Mouse (Mus musculus) adrenal gland, postnatal 10 days (tissue): Measurements from ENCODE around the gene Rex1bd. TPM values are rescaled to one million over a fixed set of nuclear protein-coding genes. Genes with fewer than 3 reads are reported as not detected.

ENCODE experiments used
- DNase-seq: peaks from one replicate; pipeline ENCODE4 v3.0.0; 2021; ENCODE audit warnings: mixed read lengths
- long read RNA-seq, 2 experiments: library from polyadenylated mRNA; stranded (forward); transcript quantifications; one replicate each; pipeline ENCODE4 v2.0.0; 2021
- total RNA-seq, 2 experiments: library from RNA; stranded (reverse); gene quantifications; 2 replicates each; pipeline ENCODE4 v1.2.3; 2021

Rex1bd gene
- 100 to 1,000 TPM; 121 to 130 TPM for total RNA-seq
- long read RNA-seq, experiment 1, transcript Rex1bd-204 (4 exons, 632 nt), result minor isoform, 5 of 179 reads
- long read RNA-seq, experiment 1, transcript Rex1bd-207 (3 exons, 542 nt), result minor isoform, 63 of 179 reads
- long read RNA-seq, experiment 1, transcript Rex1bd-201 (5 exons, 671 nt), result major isoform, 88 of 179 reads
- long read RNA-seq, experiment 1, partial matches to known transcripts, result 13 of 179 reads
- long read RNA-seq, experiment 1, other reads (novel, unspliced or antisense), result 4 of 179 reads
- long read RNA-seq, experiment 2, transcript Rex1bd-201 (5 exons, 671 nt), result major isoform, 58 of 125 reads
- long read RNA-seq, experiment 2, transcript Rex1bd-207 (3 exons, 542 nt), result major isoform, 58 of 125 reads
- long read RNA-seq, experiment 2, partial matches to known transcripts, result 4 of 125 reads
- long read RNA-seq, experiment 2, other reads (novel, unspliced or antisense), result 1 of 125 reads

DNA sequence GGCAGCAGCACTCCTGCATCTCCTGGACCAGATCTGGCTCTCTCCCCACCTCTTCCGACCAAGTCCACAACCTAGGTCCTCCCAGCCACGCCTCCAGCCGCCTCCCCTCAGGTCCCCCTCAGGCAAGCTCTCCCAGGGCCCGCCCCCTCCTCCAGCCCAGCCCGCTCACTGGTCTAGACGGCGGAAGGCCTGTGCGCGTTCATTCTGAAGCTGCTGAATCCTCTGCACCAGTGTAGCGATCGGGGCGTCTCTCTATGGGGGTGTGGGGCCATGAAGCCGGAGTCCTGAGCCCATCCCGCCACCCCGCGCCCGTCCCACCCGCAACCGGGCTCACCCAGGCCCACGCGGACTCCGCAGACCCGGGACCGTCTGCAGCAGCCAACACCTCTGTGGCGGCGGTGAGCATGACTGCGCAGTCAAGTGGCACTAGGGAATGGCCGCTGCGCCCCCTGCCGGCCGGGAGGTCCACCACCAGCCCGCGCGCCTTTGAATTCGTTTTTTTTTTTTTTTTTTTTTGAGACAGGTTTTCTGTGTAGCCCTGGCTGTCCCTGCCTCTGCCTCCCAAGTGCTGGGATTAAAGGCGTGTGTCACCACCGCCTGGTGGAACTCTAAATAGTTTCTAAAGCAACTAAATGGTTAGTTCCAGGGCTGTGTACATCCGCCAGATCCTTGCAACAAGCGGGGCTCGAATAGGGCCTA lies at the start of gene Rex1bd:
Gene Rex1bd (minus strand): TSS at position 425 of the 699 bp plus-strand sequence.
- peak; percentile 95 for DNase-seq

DNA sequence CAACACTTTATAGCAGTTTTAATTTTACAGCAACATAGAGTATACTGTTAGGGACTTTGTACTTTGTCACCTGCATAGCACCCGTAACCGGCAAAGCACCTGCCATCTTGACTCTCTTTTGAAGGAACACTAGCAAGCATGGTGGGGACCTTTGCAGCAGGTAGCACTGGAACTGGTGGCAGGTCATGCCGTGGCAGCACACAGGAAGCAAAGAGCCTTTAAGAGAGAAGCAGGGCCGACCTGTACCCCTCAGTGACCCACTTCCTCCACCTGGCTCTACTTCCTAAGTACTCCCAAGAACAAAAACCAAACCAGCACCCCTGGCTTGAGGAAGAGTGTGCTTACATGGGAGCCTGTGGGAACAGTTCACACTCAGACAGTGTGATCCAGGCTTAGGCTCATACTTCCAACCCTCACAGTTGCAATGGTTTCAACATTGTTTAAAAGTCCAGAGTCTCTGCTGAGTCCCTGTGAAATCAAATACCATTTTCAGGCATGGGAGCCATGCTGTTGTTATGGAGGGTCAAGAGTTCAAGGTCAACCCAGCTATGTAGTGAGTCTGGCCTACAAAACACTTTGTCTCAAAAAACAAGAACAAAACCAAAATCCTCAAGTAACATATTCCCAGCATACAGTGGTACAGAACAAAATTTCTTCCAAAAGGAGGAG lies 48.7 kb upstream of the Rex1bd start:
- no peak for DNase-seq

DNA sequence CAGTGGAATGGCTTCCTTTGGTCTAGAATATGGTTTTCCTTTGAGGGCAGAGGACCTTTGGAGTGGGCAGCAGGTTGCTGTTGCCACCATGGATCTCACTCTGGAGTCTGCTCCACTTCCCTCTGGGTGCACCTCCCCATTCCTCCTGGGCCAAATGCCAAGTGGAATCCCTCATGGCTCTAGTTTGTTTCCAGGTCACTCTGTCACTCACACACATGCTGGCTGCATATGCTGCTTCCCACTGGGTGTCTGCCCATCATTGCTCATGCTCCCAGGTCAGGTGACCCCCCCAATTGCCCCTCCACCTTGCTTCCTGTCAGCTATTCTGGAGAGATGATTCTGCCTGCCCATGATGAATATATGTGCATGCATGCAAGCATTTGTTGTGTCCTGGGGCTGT lies 47.2 kb upstream of the Rex1bd start:
- DNase-seq, result peak; percentile 86

DNA sequence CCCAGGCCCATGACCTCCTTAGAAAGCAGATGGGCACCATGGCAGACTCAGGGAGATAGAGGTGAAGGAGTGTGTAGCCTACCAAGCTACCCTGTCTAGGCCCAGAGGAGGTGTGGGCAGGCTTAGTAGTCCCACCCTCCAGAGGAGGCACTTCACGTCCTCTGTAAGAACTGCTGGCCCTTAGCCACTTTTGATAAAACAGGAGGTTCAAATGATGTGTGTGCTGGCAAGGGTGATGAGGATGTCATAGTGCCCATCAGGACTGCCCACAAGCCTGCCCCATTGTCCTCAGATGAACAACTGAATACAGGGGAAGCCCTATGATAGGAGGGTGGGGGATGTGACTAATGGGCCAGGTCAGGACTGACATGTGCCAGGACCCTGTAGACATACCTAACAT lies 46.3 kb upstream of the Rex1bd start:
- no peak for DNase-seq

DNA sequence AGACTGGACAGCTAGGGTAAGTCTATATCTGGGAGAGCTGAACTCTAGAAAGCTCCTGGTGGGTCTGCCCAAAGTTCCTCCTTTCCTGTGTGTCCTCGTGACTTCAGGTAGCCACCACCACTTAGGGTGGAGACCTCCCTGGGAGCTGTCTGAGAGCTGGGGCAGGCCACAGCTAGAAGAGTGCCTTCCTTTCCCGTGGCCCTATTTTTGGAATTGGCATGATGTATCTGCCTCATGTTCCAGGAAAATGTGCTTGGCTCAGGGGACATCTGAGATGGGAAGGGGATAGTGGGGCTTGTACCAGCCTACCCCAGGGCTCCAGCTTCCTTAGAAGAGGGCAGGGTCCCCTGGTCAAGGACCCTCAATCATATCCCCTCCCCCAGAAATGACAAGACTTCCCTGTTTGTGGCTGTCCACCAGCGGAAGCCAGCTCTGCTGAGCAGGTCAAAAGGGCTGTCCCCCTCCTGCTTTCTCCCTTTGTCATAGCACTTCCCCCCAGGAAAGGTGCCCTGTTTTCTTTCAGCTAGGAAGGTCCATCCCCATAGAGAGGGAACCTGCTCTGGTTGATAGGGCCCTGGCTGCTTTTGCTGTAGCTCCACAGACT lies 45.1 kb upstream of the Rex1bd start:
- DNase-seq, result no peak

DNA sequence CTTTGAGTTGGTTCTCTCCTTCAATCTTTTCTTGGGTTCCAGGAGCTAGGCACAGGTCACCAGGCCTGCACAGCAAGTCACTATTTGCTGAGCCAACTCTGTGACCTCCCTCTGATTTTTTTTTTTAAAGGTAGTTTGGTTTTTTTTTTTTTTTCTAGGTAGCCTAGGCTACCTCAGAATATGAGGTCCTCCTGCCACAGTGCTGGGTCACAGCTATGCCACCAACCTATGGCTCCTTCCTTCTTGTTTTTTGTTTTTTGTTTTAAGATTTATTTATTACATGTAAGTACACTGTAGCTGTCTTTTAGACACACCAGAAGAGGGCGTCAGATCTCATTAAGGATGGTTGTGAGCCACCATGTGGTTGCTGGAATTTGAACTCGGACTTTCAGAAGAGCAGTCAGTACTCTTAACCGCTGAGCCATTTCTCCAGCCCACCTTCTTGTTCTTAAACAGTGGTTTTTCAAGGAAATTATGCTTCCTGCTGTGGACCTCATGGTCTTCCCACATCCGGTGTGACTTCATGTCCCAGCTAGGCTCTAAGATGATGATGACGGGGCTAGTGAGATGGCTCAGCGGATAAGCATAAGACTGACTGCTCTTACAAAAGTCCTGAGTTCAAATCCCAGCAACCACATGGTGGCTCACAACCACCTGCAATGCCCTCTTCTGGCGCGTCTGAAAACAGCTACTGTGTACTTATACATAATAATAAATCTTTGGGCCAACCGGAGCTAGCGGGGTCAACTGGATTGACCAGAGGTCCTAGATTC lies 43.0 kb upstream of the Rex1bd start:
- no peak for DNase-seq

DNA sequence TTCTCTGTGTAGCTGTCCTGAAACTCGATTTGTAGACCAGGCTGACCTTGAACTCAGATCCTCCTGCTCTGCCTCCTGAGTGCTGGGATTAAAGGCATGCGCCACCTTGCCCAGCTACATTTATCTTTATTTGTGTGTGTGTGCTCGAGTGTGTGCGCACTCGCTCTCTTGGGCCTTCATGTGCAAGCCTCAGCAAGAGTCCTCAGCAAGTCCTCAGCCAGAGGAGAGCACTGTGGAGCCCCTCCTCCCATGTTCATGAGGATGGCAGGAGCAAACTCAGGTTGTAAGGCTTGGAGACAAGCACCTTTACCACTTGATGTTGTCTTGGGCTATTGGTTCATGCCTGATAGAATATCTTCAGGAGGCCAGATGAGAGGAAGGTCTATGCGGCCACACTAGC lies 41.2 kb upstream of the Rex1bd start:
- no peak for DNase-seq

DNA sequence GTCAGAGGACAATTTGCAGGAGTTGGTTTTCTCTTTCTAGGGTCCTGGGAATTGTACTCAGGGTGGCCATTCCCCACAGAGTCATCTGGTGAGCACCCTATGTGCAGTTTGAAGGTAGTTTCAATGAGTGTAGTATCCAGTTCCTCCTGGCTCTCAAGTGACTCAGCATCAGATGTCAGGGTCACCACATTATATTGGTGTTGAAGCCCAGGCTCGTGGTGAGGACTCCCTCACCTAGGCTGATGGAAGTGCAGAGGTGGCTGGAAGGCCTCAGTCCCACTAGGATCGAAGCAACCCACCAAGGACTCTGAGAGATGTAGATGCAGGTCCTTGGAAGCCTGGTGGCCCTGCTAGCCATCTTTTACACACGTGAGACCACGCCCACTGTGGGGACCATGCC lies 39.9 kb upstream of the Rex1bd start:
- no peak for DNase-seq

DNA sequence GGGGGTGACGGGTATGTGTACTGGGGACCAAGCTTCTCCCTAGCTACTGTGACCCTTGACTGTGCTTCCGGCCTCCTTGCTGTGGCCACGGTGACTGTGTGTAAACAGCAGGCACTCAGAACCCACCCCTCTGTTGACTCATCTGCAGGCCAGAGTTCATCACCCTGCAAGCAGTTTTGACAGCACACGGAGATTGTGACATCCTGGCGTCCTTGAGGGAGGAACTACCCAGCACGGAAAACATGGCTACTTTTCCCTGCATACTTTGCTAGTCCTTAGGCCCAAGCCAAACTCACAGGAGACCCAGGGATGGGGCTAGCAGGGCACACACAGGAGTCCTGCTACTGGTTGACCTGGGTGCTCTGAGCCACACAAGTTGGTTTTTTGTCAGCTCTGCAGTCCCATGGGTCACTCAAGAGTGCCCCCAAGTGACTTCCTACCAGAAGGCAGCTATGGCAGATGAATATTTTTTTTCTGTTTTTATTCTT lies 37.7 kb upstream of the Rex1bd start:
- DNase-seq, result peak; percentile 82

DNA sequence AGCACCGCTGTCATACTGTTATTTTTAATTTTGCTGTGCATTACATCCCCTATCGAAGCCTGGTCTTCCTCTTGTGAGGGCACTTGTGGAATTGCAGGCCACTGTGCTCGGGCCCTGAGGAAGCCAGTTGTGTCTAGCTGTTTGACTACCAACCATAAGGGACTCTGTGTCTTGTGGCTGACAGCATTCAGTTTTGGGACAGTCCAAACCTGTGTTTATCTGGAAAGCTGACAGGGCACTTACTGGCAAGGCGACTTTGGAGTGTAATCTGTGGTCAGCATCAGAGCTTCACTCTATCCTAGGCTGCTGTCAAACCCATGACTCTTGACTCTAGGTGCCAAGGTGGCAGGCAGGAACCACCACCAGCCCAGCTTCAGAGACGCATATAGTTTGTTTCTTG lies 34.5 kb upstream of the Rex1bd start:
- no peak for DNase-seq

DNA sequence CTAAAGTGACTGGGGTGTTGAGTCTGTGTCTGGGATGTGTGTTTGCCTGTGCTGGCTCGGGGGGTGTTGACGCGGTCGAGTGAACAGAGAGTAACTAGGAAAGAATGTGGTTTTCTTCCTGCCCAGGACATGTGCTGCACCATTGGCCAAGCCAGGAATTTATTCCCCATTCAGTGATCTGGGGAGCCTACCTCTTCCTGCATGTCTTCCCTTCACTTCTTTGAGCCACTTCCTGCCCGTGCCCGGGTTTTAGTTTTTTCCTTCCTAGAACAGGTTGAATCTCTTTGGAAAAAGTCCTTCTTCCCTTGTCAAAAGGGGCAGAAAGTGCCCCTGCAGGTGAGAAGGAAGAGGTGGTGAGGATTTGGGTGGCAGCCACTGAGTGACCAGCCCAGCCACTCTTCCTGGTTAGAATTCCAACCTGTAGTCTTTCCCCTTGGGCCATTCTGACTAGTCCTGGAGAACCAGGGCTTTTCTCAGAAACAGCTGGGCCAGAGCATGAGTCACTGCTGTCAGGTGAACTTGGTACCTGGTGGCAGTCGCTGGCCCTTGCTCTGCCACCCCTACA lies 34.0 kb upstream of the Rex1bd start:
- DNase-seq, result no peak

DNA sequence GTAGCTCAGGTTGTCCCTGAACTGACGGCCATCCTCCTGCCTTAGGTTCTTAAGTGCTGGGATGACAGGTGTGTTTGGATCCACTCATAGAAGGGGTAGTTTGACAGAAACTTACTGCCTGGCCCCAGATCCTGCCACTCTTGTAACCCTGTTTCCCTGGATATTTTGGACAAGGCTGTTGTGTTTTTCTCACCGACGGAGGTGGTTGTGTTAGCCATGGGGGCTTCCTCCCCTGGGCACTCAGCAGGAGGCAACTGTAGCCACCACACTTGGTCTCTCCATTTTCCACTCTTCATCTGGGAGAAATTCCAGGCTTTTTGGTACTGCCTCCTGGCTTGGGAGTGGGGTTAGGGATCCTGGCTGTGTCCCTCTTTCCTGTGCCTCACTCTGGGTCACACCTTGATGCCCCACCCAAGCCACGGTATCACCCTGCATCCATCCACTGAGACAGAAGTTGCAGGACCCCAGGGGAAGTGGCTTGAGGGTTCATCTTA lies 33.5 kb upstream of the Rex1bd start:
- DNase-seq, result no peak

DNA sequence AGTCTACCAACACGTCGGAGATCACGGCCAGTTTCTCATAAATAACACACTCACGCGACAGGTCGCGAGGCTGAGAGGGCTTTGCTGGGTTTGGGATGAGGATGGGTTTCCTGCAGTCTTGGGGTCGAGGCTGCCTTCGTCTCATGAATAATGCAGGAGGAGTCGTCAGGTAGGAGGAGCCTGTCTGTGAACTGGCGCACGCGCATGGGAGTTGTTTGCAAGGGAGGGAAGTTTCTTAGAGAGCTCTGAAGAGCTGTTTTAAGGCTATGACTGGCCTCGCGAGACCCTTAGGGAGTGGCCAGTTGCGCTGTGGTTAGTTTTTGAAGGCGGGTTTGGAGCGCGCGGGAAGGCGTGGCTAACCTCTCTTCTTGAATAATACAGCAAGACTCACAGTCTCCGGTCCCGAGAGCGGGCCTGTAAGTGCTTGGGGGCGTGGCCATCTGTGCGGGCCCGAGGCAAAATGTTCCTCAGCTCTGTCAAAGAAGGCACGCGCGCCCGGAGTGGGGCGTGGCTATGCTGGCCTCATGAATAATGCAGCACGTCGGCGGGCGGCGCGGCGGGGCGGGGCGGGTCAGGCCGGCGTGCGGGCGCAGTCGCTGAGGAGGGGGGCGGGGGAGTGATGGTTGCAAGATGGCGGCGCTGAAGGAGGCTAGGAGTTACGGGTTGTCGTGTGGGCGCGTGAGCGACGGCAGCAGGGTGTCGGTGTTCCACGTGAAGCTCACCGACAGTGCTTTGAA lies 32.7 kb upstream of the Rex1bd start, which contains the start of gene Ell:
Gene Ell (plus strand): TSS at position 381 of the 737 bp plus-strand sequence.
- peak; percentile 100 for DNase-seq

DNA sequence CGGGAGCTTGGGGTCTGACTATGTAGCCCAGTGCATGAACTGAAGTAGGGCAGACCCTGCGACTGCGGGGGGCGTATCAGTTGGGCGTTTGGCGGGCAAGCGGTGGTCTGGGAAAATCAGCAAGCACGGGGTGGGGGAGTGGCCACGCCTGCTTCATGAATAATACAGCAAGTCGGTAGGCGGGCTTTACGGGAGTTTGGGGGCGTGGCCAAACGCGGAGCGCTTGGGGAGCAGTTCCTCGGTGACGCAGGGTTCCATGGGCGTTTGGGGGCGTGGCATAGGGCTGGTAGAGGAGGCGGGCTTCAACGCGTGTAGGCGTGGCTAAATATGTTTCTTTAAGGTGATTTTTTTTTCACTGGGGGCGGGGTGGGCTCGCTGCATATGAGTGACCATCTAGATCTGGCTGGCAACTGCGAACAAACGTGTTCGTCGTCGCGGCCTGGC lies 32.1 kb upstream of the Rex1bd start:
- DNase-seq, result peak; percentile 100

DNA sequence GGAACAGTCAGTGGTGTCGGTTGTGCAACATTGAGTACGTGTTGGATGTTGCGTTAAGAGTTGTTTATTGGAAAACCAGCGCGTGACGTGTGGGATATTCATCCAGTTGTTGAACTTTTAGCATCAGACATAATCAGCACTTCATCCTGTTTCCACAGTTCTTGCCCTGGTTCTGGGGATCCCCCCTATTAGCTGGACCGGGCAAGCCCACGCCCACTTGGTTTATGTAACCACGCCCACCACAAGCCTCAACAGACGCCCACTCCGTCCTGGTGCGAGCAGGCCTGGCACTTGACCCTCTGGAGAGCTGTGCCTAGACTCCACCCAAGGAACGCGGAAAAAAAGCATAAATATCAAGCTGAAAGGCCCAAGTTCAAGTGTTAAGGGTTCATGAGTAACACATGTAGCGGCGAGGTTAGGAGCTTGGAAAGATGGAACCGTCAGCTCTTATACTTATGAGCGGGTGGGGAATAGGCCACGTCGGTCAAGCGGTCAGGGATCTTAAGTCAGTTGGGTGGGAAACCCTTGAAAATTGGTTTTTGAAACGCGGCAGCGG lies 31.6 kb upstream of the Rex1bd start:
- DNase-seq, result peak; percentile 77

DNA sequence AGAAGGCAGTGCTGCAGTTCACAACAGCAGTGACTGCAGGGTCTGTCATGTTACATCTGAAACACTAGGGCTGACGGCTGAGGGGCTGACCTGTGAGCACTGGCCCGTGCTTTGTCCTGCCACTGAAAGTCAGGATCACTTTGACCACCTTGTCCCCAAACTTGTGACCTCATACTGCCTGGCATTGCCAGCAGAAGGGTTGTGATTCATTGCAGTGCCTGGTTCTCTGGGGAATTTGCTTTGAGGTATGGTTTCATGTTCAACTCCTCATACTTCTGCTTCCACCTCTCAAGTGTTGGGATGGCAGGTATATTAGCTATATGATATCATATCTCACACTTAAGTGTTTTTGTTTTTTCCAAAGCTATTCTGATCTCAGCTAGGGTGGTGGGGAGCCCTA lies 29.1 kb upstream of the Rex1bd start:
- DNase-seq, result no peak

DNA sequence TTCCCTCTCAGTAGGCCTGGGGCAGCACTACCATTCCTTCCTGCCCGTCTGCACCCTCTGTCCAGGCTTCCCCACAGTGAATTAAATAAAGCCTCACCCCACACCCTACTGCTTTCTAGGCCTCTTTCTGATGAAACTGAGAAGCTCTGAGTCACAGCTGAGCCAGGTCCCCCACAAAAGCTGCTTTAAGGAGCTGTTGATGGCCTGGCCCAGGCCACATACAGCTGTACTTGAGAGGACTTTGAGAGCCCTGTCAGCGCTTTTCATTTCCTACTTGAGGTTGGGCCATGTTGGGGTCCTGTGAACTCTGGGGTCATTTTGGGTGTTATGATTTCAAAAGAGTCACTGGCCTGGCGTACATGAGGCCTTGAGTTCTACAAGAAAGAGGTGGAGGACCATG lies 28.7 kb upstream of the Rex1bd start:
- no peak for DNase-seq

DNA sequence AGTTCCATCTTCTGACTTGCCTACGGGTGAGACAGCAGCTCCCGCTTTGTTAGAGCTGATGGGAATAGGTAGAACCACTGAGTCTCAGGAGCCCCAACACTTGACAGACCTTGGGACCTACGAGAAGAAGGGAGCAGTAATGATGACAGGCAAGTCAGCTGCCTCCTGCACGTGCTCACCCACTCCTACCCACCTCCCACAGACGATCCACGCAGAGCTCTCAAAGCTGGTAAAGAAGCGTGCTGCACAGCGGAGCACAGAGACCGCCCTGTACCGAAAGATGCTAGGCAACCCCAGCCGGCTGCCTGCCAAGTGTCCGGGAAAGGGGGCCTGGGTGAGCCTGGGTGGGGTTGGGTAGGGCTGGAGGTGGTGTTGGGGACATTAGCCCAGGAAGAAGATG lies 27.7 kb upstream of the Rex1bd start:
- no peak for DNase-seq

DNA sequence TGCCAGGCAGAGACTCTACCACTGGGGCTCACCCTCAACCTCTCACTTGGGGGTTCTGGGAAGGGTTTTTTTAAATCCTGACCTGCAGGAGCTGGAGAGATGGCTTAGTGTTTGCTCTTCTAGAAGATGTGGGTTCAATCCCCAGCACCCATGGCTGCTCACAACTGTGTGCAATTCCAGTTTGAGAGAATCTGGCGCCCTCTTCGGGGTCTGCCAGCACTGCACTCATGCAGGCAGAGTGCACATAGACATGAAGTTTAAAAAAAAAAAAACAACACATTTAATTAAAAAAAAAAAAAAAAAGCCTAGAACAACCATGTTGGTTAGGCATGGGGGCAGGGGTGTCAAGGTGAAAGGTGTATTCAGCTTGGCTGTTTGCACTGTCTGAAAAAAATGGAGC lies 23.8 kb upstream of the Rex1bd start:
- no peak for DNase-seq

DNA sequence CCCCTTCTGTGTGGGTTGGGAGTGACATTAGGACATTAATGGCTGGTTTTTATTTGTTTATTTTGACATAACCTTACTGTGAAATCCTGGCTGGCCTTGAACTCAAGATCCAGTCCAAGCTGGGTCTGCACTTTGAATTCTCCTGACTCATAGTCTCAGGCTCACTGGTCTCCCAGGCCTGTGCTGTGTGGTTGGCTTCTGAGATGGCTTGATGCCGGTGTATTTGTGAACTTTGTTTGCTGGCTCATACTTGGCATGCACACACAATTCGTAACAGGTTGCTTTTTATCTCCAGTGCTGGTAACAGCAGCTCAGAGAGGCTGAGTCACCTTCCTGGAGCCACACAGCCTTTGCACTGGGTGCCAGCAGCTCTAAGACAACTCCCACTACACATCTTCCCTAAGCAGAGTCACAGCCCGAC lies 23.2 kb upstream of the Rex1bd start:
- DNase-seq, result peak; percentile 59
